Mouse (Mus musculus) brain, embryonic 14.5 days (tissue): ENCODE results near the gene Mpdz. TPM values are rescaled to one million over a fixed set of nuclear protein-coding genes. Genes with fewer than 3 reads are reported as not detected.

Source experiments
- DNase-seq: peaks from one replicate; pipeline ENCODE4 v3.0.0-alpha.2; 2011; ENCODE audit warnings: low read depth
- CTCF ChIP-seq: fragments of 200-500 bp; IDR thresholded peaks from 2 replicates; pipeline ENCODE4 v1.5.1; 2012; ENCODE audit warnings: inconsistent platforms, mild to moderate bottlenecking, moderate library complexity, borderline replicate concordance; ENCODE audit not compliant: insufficient read depth, insufficient read length; ENCODE audit errors: extremely low read depth
- POLR2A ChIP-seq: fragments of 200-500 bp; IDR thresholded peaks from 2 replicates; pipeline ENCODE4 v1.6.1; 2012; ENCODE audit warnings: mild to moderate bottlenecking, inconsistent platforms, borderline replicate concordance; ENCODE audit not compliant: poor library complexity, insufficient read depth, insufficient read length, severe bottlenecking; ENCODE audit errors: extremely low read depth
- polyA plus RNA-seq: library from polyadenylated mRNA; depleted of rRNA; stranded (reverse); fragments of >200 nt; gene quantifications from 2 replicates; pipeline ENCODE4 v1.2.3, GENCODE M21; 2012

Gene Mpdz
- polyA plus RNA-seq, 1 experiment = 30.1 TPM

DNA sequence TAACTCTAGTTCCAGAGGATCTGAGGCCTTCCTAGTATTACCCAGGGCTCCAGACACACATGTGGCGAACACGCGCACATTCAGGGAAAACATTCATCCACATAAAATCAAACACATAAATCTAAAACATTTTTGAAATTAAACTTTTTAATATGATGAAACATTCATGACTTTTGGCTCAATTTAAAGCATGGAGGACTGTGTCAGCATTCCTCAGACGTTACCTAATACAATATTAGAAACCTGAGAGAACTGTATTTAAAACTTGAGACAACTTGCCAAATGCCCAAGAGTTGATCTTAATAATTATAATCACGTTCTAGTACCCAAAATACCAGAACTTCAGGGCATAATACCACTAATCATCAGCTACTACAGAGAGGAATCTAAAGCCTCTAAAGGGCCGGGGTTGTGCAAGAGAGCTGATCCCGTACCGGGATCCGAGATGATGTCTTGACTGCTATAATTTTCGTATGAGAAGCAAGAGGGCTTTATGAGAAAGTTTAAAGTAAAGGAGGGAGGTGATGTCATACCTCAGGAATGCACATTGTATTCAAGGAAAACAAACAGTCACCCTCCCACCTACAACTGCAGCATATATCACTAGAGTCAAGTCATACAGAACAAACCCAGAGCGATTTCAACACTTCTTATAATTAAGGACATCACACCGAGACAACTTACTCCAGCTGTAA is 133.0 kb downstream of the Mpdz start:
- no peak for DNase-seq
- no peak for TF ChIP-seq POLR2A
- TF ChIP-seq CTCF = no peak

DNA sequence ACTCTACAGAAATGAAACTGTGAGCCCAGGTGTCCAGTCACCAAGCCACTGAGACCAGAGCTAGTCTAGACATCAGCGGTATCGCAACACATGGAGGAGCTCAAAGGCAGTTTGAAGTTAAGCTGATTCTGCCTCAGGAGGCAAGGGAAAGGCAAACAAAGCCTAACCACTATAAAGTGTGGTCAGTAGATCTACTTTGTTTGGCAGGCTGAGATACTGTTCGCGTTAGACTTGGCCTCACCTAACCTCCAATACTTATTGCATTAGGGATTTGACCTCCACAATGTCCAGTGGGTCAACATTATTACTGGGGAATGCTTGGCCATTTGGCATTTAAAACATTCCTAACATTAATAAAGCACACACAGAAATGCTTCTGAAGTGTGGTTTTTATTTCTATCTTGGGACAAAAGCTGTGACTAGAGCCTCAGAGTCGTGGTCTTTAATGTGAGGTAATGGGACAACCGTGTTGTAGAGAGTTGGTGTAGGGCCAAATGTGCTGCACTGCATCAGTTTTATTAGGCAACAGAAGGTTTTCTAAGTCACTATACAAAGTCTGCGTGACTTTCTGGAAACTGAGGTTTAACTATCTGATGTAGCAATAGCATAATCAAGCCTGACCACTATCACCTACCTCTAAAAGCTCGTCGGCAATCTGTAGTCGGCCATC is 134.9 kb downstream of the Mpdz start:
- no peak for DNase-seq
- TF ChIP-seq CTCF (no peak), POLR2A (no peak)

DNA sequence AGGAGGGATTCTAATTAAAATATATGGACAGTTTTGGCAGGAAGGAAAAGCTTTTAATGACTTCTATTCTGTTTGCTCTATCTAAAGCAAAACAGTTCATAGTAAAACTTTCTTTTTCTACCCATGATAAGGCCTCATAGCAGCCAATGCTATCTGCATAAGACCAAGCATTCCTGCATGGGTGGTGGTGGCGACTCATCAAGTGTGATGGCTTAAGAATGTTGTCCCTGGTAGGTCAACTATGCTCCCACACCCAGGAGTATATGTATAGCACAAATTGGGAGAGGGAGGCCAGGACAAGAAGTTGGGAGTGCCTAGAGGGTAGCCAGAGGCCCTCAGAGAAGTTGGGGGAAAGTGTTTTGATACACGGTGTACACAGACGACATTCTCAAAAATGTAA is 140.6 kb downstream of the Mpdz start:
- DNase-seq = no peak
- TF ChIP-seq POLR2A (no peak), CTCF (no peak)

DNA sequence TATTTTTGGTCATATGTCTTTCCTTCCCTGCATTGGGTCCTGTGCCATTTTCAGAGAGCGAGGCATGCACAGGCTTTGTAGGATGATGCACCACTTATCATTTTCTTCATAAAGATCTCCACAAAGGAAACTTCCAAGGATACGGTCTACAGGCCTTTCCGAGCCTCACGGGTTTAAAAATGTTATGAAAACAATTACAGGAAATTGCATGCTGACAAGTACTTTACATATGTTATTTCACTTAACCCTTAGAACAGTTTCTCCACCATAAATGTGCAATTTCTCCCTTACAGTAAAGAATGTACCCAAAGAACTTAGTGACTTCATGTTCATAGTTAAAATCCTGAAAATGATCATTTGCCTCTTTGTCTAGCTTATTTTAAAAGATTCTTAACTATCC is 144.2 kb downstream of the Mpdz start:
- TF ChIP-seq POLR2A (no peak), CTCF (no peak)
- no peak for DNase-seq

DNA sequence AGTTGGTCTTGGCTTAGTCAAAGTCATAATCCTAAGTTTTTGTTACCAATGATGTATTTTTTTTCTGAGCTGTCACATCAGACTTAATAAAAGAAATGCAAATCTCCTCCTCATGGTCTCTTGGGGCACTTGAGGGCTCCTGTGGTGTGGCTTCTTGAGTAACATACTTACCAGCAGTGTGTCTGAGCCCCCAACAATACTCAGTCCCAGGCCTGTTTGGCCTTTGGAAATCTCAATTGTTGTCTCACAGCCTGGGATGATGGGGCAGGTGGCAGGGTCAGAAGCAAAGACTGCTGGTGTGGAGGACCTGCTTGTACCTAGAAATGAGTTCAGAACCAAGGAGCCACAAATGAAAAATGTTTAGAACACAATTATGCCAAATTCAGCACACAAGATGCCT is 149.3 kb downstream of the Mpdz start:
- DNase-seq = no peak
- TF ChIP-seq CTCF (no peak), POLR2A (no peak)

DNA sequence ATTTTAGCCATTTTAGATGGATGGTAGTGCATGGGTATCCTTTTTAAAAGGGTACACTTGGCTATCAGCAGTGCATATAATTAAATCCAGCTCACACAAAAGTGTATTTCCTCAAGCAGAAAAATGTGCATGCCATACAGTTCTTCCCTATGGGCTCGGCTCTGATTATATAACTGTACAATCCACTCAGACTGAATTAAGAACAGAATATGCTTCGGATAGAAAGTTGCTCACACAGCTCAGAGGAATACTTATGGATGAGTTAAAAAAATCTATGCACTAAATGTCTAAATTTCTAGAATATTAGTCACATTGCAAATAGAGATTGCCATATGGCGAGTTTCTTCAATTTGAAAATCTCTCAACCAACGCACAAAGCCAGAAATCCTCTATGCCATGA is 157.1 kb downstream of the Mpdz start:
- TF ChIP-seq CTCF (no peak), POLR2A (no peak)
- DNase-seq = no peak

DNA sequence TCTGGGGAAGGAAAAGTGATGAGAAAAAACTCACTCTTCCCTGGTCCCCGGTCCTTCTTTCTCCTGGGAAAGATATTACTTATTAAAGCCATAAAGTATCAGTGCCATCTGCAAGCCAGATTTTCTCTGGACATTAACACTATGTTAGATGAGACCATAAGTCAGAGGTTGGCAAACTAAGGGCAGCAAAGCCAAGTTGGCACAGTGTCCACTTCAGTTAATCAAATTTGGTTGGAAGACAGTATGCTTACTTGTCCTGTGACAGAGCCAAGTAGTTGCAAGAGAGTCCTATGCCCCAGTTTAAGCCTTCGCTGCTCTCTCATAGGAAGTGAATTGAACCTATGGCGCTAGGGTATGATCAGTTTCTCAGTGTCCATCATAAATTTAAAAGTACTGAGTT is 159.0 kb downstream of the Mpdz start:
- no peak for DNase-seq
- TF ChIP-seq POLR2A = no peak
- no peak for TF ChIP-seq CTCF

DNA sequence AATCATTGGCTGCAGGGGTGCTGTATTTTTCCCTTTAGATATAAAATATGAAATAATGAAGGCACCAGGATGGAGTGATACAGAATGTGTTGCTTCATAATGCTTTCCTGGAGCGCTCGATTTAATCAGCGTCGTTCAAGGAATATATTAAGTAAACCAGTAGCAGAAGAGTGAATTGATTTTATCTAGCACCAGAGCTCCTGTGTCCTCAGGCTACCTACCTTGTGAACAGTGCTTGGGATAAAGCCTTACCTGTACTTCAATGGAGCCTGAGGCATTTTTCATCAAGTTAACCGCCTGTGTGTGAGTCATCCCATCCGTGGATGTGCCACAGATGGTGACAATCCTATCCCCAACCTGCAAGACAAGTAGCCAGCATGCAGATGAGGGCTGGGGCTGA is 159.5 kb downstream of the Mpdz start:
- TF ChIP-seq CTCF = no peak
- TF ChIP-seq POLR2A = no peak
- no peak for DNase-seq

DNA sequence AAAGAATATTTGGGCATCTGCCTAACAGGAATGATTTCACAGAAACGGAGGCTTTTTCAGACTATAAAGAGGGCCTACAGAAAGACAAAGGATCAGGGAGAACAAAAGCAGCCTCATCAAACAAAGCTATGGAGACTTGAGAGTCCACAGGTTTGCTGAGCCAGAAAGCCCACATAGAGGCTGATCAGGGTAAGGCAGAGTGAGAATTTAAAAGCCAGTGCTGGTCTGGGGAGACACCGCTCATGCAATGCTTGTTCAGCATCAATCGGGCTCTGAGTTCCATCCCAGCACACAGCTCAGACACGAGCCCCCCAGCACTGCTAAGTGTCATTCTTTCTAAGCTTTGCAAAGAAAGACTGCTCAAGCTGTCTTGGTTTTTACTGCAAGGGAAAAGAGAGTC is 162.5 kb downstream of the Mpdz start:
- TF ChIP-seq POLR2A = no peak
- peak; percentile 42 for DNase-seq

DNA sequence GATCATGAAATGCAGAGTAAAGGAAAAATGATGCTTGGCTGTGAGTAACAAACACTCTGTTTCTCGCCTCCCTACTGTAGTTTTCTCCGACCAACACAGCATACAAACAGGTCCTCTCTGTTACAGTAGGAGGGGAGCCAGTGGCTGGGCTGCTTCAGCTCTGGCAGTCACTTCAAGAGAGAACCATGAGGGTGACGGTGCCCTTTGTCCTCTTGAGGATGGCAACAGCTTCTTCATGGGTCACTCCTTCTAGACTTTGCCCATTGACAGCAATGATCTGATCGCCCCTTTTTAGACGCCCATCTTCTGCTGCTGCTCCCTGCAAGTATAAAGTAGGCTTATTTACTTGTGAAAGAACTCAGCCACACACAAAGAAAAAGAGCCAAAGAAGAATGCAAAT is 163.2 kb downstream of the Mpdz start:
- DNase-seq = no peak
- TF ChIP-seq CTCF = no peak
- TF ChIP-seq POLR2A = no peak

DNA sequence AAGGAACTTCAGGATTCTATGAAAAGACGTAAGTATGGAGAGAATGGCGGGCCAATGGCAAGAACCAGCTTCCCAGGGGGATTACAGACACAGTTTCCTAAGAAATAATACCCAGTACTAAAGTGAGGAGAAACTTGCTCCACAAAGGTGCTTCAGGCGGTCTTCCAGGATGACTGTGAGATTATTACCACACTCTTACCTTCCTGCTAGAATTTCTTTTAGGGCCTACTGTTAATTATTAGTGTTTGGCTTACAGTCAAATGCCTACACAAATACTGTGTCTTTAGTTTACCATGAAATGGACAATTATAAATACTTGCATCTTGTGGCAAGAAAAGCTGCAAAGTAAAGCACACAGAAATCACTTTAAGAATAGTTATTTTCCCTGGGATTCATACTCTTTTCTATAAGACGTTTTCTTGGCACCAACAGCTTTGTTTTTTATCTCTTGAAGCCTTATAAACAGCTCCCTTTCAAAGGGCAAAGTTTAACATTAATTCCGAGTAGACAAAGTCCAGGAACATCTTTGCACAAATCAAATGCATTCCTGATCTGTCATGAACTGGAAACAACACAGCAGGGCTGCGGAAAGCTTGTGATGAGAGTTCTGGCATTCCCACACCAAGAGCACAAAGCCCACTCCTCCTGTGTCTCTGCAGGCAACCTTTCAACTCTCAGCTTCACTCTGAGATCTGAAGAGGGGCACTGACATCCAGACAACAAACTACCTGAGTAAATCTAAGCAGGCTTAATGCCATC is 166.5 kb downstream of the Mpdz start:
- no peak for TF ChIP-seq CTCF
- TF ChIP-seq POLR2A = no peak
- DNase-seq = peak; percentile 57
